Mouse (Mus musculus) heart, adult 9 months (tissue): ENCODE measurements at regions not wholly inside any gene's neighbourhood (a gene's known extent, or its start where the extent isn't known, plus 50 kb on each side); places are given as distances from the start of the nearest gene placed in this dataset.
"Not testable (repeated sequence)": the region's sequence is repeated elsewhere in the genome, so short reads cannot be mapped to it uniquely, and the experiment has no call there.

Experiments
- DNase-seq, 2 experiments: peaks; one replicate each; pipeline ENCODE4 v3.0.0; 2022; ENCODE audit warnings: low spot score in 2 of 2

GRCm38 (mm10) chr5:142281997-142282396, 119.3 kb upstream of the Foxk1 start:
- DNase-seq = no peak

DNA sequence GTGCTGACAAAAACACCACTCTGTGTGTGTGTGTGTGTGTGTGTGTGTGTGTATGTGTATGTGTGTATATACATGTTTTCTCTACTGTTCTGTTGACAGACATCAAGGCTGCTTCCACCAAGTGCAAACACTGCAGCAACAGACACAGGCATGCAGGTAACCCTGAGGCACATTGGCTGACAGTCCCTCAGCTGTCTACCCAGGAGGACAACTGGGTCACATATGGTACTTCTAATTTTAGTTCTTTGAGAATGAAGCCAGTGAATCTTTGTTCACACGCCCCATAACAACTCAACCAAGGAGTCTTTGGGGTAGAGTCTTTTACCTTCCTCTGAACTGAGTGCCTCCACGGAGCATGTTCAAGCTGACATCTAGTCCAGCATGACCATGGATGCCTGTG, 113.3 kb upstream of the Foxk1 start:
- no peak for DNase-seq

DNA sequence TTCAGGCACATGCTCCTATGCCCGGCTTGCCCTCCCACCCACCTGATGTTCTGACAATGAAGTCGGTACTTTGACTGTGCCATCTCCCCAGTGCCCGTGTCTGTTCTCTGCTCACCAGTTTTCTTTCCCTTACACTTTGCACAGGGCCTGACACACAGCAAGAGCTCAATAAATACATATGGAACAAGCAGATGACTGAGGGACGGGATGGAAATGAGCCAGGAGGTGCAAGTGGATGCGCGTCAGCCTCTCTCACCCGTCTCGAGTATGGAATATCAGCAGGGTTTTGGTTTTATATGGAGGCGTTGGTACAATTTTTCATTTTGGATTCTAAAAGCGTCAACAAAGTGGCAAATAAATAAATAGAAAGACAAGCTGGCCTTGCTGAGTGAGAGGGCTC, 109.8 kb upstream of the Foxk1 start:
- DNase-seq = no peak

DNA sequence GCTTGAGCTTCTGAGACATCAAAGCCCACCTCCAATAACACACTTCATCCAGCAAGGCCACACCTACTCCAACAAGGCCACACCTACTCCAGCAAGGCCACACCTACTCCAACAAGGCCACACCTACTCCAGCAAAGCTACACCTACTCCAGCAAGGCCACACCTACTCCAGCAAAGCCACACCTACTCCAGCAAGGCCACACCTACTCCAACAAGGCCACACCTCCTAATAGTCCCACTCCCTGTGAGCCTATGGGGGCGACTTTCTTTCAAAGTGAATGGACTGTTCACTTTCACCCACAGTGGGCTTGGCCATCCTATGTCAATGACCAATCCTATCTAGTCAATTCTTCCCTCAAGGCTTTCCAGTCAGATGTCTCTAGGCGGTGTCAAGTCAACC, 104.9 kb upstream of the Foxk1 start:
- DNase-seq = not testable (repeated sequence)

GRCm38 (mm10) chr5:142299621-142300020, 101.7 kb upstream of the Foxk1 start:
- no peak for DNase-seq

DNA sequence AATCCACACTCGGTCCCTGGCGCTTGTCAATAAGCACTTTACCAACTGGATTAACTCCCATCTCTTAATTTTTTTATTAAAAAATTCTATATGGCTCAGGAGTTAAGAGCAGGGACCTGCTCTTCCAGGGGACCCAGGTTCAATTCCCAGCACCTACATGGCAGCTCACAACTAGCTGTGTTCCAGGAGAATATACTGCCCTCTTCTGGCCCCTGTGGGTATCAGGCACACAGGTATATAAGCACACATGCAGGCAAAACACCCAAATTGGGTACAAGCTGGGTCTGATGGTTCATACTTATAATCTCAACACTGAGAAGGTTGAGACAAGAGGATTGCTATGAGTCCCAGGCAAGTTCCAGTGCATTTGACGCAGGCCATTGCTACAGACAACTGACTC, 92.8 kb upstream of the Foxk1 start:
- no peak for DNase-seq

GRCm38 (mm10) chr5:142313944-142314343, 87.4 kb upstream of the Foxk1 start:
- DNase-seq = peak; percentile 44 to 64

- no peak for DNase-seq
Observed at GRCm38 (mm10) chr5:142314466-142314865, 86.8 kb upstream of the Foxk1 start.

GRCm38 (mm10) chr5:142319268-142319667, 82.0 kb upstream of the Foxk1 start:
- DNase-seq = peak; percentile 26 to 49

DNA sequence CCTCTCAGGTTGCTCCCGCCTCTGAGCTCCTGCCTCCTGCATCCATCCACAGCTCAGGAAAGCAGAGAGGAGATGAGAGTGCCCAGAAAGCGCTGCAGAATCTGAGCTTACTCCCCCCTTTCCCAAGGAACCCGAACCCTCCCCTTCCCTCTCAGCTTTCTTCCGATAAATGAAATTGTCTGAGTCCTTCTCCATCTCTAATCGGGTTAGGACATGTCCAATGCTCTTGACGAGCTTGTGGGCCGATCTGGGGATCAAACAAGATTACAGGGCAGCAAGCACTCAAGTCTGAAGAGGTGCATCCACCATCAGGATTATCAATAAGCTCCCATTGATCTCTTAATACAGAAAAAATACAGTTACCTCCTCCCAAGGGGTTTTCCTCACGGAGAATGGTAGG, 80.0 kb upstream of the Foxk1 start:
- DNase-seq = no peak

GRCm38 (mm10) chr5:142324928-142325327, 76.4 kb upstream of the Foxk1 start:
- no peak for DNase-seq

DNA sequence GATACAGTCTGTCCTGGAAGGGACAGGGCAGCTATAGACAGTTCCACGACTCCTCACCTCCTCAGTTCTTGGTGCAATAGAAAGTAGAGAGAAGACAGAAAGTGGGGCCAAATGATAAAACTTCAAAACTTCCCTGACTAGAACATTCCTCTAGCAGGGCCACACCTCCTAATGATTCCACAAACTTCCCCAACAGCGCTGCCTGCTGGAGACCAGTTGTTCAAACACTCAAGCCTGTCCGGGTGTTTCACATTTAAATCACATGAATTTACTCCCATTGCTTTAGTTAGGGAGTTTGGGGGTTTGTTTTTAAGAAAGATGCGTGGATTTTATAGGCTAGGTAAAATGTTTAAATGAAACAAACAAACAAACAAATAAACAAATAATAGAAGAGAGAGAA, 75.7 kb upstream of the Foxk1 start:
- DNase-seq = no peak

GRCm38 (mm10) chr5:142327261-142327660, 74.0 kb upstream of the Foxk1 start:
- no peak for DNase-seq

DNA sequence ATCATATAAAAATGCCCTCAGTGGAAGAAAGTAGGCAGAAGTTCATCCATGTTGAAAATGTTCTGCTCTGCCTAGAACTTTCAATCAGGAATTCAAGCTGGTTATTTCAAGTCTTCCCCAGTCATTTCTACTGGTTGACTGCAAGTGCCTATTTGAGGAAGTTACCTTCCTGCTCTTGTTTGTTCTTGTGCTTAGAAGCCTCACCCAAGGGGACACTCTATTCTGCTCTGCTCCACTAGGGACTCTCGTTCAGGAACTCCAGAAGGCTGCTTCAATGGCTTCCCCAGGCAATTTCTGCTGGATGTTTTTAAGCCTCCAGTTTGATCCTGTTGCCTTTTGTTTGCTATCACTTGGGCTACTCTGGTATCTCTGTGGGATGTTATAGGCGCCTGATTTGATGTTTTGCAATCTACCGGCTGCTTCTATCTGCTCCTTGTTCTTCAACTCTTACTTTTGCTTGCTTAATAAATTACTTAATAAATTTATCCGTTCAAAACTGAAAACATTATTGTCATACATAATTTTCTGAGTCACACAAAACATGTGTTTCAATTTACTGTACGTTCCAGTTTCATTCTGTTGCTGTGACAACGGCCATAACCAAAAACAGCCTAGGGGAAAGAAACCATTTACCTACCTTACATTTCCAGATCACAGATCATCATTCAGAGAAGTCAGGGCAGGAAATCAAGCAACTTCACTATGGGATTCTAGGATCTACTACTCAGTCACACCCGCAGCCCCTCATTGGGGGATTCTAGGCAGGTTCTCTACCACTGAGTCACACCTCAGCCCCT, 71.4 kb upstream of the Foxk1 start:
- no peak for DNase-seq

GRCm38 (mm10) chr5:142332744-142333143, 68.6 kb upstream of the Foxk1 start:
- DNase-seq = no peak

GRCm38 (mm10) chr5:142337436-142337835, 63.9 kb upstream of the Foxk1 start:
- no peak for DNase-seq

- DNase-seq = no peak
Observed at GRCm38 (mm10) chr5:142338051-142338450, 63.2 kb upstream of the Foxk1 start.

DNA sequence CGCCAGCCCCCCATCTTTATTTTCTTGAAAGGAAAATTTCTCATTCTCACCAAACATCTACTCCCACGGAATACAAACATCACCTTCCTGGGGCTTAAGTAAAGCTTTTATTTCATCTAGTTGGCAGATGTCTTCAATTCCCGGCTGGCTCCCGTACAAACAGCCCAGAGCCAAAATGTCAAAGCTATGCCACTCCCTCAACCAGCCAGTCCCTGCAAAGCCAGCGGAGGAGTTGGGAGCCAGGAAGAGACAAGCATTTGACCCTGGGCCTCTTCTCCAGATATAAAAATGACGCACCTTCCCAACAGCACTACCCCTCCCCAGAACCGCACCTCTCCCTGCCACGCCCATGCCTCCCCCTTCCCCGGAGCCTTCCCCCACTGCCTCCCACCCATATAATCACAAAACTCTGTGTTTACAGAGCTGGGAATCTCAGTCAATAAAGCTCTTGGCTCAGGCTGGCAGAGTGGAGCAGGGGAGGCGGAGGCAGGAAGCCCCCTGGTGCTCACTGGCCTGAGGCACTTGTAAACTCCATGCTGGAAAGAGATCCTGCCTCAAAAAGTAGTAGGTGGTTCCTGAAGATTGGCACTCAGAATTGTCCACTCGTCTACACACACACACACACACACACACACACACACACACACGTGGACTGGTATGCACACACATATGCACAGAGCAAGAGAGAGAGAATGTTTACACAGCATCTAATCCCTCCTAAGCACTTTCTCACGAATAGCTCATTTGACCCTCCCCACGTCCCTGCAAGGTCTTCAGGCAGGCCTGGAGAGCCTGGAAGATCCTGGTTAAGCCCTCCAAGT, 60.9 kb upstream of the Foxk1 start:
- DNase-seq = peak in 1 of 2 experiments; percentile 9

GRCm38 (mm10) chr5:142341026-142341432, 60.3 kb upstream of the Foxk1 start:
- no peak for DNase-seq

GRCm38 (mm10) chr5:142346454-142346853, 54.8 kb upstream of the Foxk1 start:
- DNase-seq = no peak

- DNase-seq = no peak
Observed at GRCm38 (mm10) chr5:142350574-142350973, 50.7 kb upstream of the Foxk1 start.
